Mouse (Mus musculus): ENCODE measurements around the gene Nsun7. TPM values are rescaled to one million over a fixed set of nuclear protein-coding genes. Genes with fewer than 3 reads are reported as not detected.

Nsun7 gene
- polyA plus RNA-seq, 1 experiment from 2014 or later = 0.38 TPM

GRCm38 (mm10) chr5:66269616-66270015 is 9.9 kb downstream of the Nsun7 start:
- no peak for TF ChIP-seq CTCF (IDR thresholded peaks at IDR 0.05; ENCODE audit: low read depth)
- no peaks in the 10 kb centered on the region for H3K36me3 ChIP-seq (ENCODE audit: insufficient read depth, low read length)
- no peaks in the 10 kb centered on the region for H3K27me3 ChIP-seq (ENCODE audit: insufficient read depth, low read length)
- no peak overlapping the region for H3K4me3 ChIP-seq (replicated peaks; ENCODE audit: low read depth, low read length)
- ATAC-seq (replicated peaks; ENCODE audit: low FRiP score, low read depth) = no peak
- no peak overlapping the region for H3K9ac ChIP-seq (ENCODE audit: low read depth, low read length)
- H3K4me1 ChIP-seq (replicated peaks; ENCODE audit: insufficient read depth, low read length) = no peaks in the 10 kb centered on the region
- 60% methylated on average over 7 of the region's 7 CpGs for WGBS
- peak; percentile 49 for DNase-seq (ENCODE audit: low spot score)
- H3K4me2 ChIP-seq (ENCODE audit: low read length) = no peak overlapping the region
- H3K9me3 ChIP-seq (replicated peaks; ENCODE audit: low read length) = no peaks in the 10 kb centered on the region
- H3K27ac ChIP-seq = no peak overlapping the region

- no peak for ATAC-seq (replicated peaks; ENCODE audit: low FRiP score, low read depth)
Measured at GRCm38 (mm10) chr5:66271141-66271540, 11.4 kb downstream of the Nsun7 start.

GRCm38 (mm10) chr5:66274417-66274816 is 14.7 kb downstream of the Nsun7 start:
- Histone ChIP-seq H3K9ac (ENCODE audit: low read depth, low read length) (no peak overlapping the region), H3K4me2 (ENCODE audit: low read length) (no peak overlapping the region), H3K4me1 (replicated peaks; ENCODE audit: insufficient read depth, low read length) (no peaks in the 10 kb centered on the region), H3K9me3 (replicated peaks; ENCODE audit: low read length) (no peaks in the 10 kb centered on the region), H3K27ac (no peak overlapping the region), H3K36me3 (ENCODE audit: insufficient read depth, low read length) (no peaks in the 10 kb centered on the region), H3K4me3 (replicated peaks; ENCODE audit: low read depth, low read length) (no peak overlapping the region), H3K27me3 (ENCODE audit: insufficient read depth, low read length) (no peaks in the 10 kb centered on the region)
- TF ChIP-seq CTCF (IDR thresholded peaks at IDR 0.05; ENCODE audit: low read depth) = peak; percentile 48
- ATAC-seq (replicated peaks; ENCODE audit: low FRiP score, low read depth) (no peak), DNase-seq (ENCODE audit: low spot score) (no peak)
- WGBS = 62% methylated on average over 3 of the region's 3 CpGs

More at GRCm38 (mm10) chr5:66271141-66271540, 11.4 kb downstream of the Nsun7 start:
- no peak for DNase-seq (ENCODE audit: low spot score)
- Histone ChIP-seq H3K4me2 (ENCODE audit: low read length) (no peak overlapping the region), H3K4me1 (replicated peaks; ENCODE audit: insufficient read depth, low read length) (no peaks in the 10 kb centered on the region), H3K9ac (ENCODE audit: low read depth, low read length) (no peak overlapping the region), H3K36me3 (ENCODE audit: insufficient read depth, low read length) (no peaks in the 10 kb centered on the region), H3K9me3 (replicated peaks; ENCODE audit: low read length) (no peaks in the 10 kb centered on the region), H3K27ac (no peak overlapping the region), H3K4me3 (replicated peaks; ENCODE audit: low read depth, low read length) (no peak overlapping the region), H3K27me3 (ENCODE audit: insufficient read depth, low read length) (no peaks in the 10 kb centered on the region)
- TF ChIP-seq CTCF (IDR thresholded peaks at IDR 0.05; ENCODE audit: low read depth) = no peak
- WGBS = 76% methylated on average over 2 of the region's 2 CpGs

GRCm38 (mm10) chr5:66279650-66280049 is 20.0 kb downstream of the Nsun7 start:
- no peak for TF ChIP-seq CTCF (IDR thresholded peaks at IDR 0.05; ENCODE audit: low read depth)
- Histone ChIP-seq H3K4me2 (ENCODE audit: low read length) (no peak overlapping the region), H3K27ac (no peak overlapping the region), H3K4me1 (replicated peaks; ENCODE audit: insufficient read depth, low read length) (no peaks in the 10 kb centered on the region), H3K36me3 (ENCODE audit: insufficient read depth, low read length) (no peaks in the 10 kb centered on the region), H3K27me3 (ENCODE audit: insufficient read depth, low read length) (no peaks in the 10 kb centered on the region), H3K9ac (ENCODE audit: low read depth, low read length) (no peak overlapping the region), H3K9me3 (replicated peaks; ENCODE audit: low read length) (no peaks in the 10 kb centered on the region), H3K4me3 (replicated peaks; ENCODE audit: low read depth, low read length) (no peak overlapping the region)
- WGBS = 73% methylated on average over 2 of the region's 2 CpGs
- DNase-seq (ENCODE audit: low spot score) (no peak), ATAC-seq (replicated peaks; ENCODE audit: low FRiP score, low read depth) (no peak)

GRCm38 (mm10) chr5:66280742-66281141 is 21.0 kb downstream of the Nsun7 start:
- no peak overlapping the region for H3K27ac ChIP-seq
- no peak overlapping the region for H3K4me2 ChIP-seq (ENCODE audit: low read length)
- ATAC-seq (replicated peaks; ENCODE audit: low FRiP score, low read depth) (no peak), DNase-seq (ENCODE audit: low spot score) (no peak)
- H3K4me1 ChIP-seq (replicated peaks; ENCODE audit: insufficient read depth, low read length) = no peaks in the 10 kb centered on the region
- no peak overlapping the region for H3K4me3 ChIP-seq (replicated peaks; ENCODE audit: low read depth, low read length)
- WGBS = 79% methylated on average over 6 of the region's 6 CpGs
- H3K9ac ChIP-seq (ENCODE audit: low read depth, low read length) = no peak overlapping the region
- H3K36me3 ChIP-seq (ENCODE audit: insufficient read depth, low read length) = no peaks in the 10 kb centered on the region
- no peaks in the 10 kb centered on the region for H3K27me3 ChIP-seq (ENCODE audit: insufficient read depth, low read length)
- TF ChIP-seq CTCF (IDR thresholded peaks at IDR 0.05; ENCODE audit: low read depth) = peak; percentile 49
- H3K9me3 ChIP-seq (replicated peaks; ENCODE audit: low read length) = no peaks in the 10 kb centered on the region

- no peak overlapping the region for H3K4me2 ChIP-seq (ENCODE audit: low read length)
- no peaks in the 10 kb centered on the region for H3K27me3 ChIP-seq (ENCODE audit: insufficient read depth, low read length)
- H3K9me3 ChIP-seq (replicated peaks; ENCODE audit: low read length) = no peaks in the 10 kb centered on the region
- no peak overlapping the region for H3K27ac ChIP-seq
- no peak overlapping the region for H3K4me3 ChIP-seq (replicated peaks; ENCODE audit: low read depth, low read length)
- H3K36me3 ChIP-seq (ENCODE audit: insufficient read depth, low read length) = peaks cover 4% of the 10 kb centered on the region; the same call in 1 of the 2 replicates
- ATAC-seq (replicated peaks; ENCODE audit: low FRiP score, low read depth) = no peak
- no peak for DNase-seq (ENCODE audit: low spot score)
- no peaks in the 10 kb centered on the region for H3K4me1 ChIP-seq (replicated peaks; ENCODE audit: insufficient read depth, low read length)
- TF ChIP-seq CTCF (IDR thresholded peaks at IDR 0.05; ENCODE audit: low read depth) = no peak
- H3K9ac ChIP-seq (ENCODE audit: low read depth, low read length) = no peak overlapping the region
- 66% methylated on average over 11 of the region's 11 CpGs for WGBS
Measured at GRCm38 (mm10) chr5:66294106-66294625, 34.5 kb downstream of the Nsun7 start.

GRCm38 (mm10) chr5:66294952-66295351 is 35.3 kb downstream of the Nsun7 start:
- no peak overlapping the region for H3K27ac ChIP-seq
- no peaks in the 10 kb centered on the region for H3K27me3 ChIP-seq (ENCODE audit: insufficient read depth, low read length)
- no peak for ATAC-seq (replicated peaks; ENCODE audit: low FRiP score, low read depth)
- no peak for DNase-seq (ENCODE audit: low spot score)
- no peaks in the 10 kb centered on the region for H3K9me3 ChIP-seq (replicated peaks; ENCODE audit: low read length)
- TF ChIP-seq CTCF (IDR thresholded peaks at IDR 0.05; ENCODE audit: low read depth) = no peak
- no peak overlapping the region for H3K9ac ChIP-seq (ENCODE audit: low read depth, low read length)
- no peak overlapping the region for H3K4me2 ChIP-seq (ENCODE audit: low read length)
- H3K36me3 ChIP-seq (ENCODE audit: insufficient read depth, low read length) = peaks cover 4% of the 10 kb centered on the region; the same call in 1 of the 2 replicates
- WGBS = 92% methylated on average over 4 of the region's 4 CpGs
- H3K4me1 ChIP-seq (replicated peaks; ENCODE audit: insufficient read depth, low read length) = no peaks in the 10 kb centered on the region
- no peak overlapping the region for H3K4me3 ChIP-seq (replicated peaks; ENCODE audit: low read depth, low read length)

Measured in kidney, postnatal 0 days (tissue).